Comparison of ENCODE assay signal across 10 mouse cellular contexts in the genomic region with DNA sequence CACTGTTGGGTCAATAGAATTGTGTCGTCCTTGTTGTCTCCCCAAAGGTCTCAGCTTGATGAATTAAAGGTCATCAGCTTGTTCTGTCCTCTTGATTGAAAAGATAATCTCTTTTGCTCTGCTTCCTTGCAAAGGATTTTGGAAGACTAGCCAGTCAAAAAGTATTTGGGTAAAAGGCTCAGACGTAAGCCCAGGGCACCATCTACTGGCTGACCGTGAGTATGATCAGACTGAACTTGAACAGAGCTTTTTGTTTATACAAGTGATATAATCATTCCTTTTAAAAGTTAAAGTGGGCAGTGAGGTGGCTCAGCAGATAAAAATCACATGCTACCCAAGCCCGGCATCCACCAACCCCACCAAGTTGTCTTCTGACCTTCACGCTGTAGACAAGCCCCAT. TPM values are rescaled to one million over a fixed set of nuclear protein-coding genes. Genes with fewer than 3 reads are reported as not detected.
DNase-seq lines count a peak whose midpoint lies in the region; ATAC-seq lines count a peak whose summit lies in the region.
"Had no signal": no experiment of that assay in that cellular context is flagged by ENCODE, and none has a peak within 500 bp of the region (broad histone marks: within the 10 kb centered on the region; RNA-seq: fewer than 3 reads in every experiment).

No protein-coding gene starts in this region.

- WGBS in forebrain, embryonic 14.5 days: 58% methylated on average over 5 of the region's 5 CpGs
- 60% methylated on average over 5 of the region's 5 CpGs for WGBS in forebrain, embryonic 10.5 days
- 43% methylated on average over 5 of the region's 5 CpGs for WGBS in liver, embryonic 11.5 days

- intact Hi-C loops in heart, postnatal 14 days (cut with DNase I): loop anchor here (1.0 to 10.0 kb wide), 2 partner anchors 31 to 87 kb away; no protein-coding TSS in a partner anchor

- no peak overlapping the region for H3K9ac ChIP-seq in forebrain, embryonic 14.5 days (ENCODE audit: low read length)
- H3K9ac ChIP-seq in liver, embryonic 11.5 days (ENCODE audit: low read depth, low read length): no peak overlapping the region
- H3K9ac ChIP-seq: stomach, embryonic 15.5 days had no signal

- no peaks in the 10 kb centered on the region for H3K36me3 ChIP-seq in forebrain, embryonic 14.5 days (ENCODE audit: control insufficient read depth, insufficient read depth, low read length)
- H3K36me3 ChIP-seq in forebrain, embryonic 10.5 days (replicated peaks): no peaks in the 10 kb centered on the region
- no peaks in the 10 kb centered on the region for H3K36me3 ChIP-seq in liver, embryonic 11.5 days (ENCODE audit: control insufficient read depth, insufficient read depth, low read length)
- H3K36me3 ChIP-seq: stomach, embryonic 15.5 days had no signal

- no peaks in the 10 kb centered on the region for H3K4me1 ChIP-seq in forebrain, embryonic 14.5 days (ENCODE audit: control insufficient read depth, insufficient read depth, low read length)
- no peaks in the 10 kb centered on the region for H3K4me1 ChIP-seq in forebrain, embryonic 10.5 days
- no peaks in the 10 kb centered on the region for H3K4me1 ChIP-seq in liver, embryonic 11.5 days (replicated peaks; ENCODE audit: control insufficient read depth, insufficient read depth, low read length)
- H3K4me1 ChIP-seq: stomach, embryonic 15.5 days had no signal

- H3K9me3 ChIP-seq in forebrain, embryonic 14.5 days (replicated peaks; ENCODE audit: control insufficient read depth, low read length): no peaks in the 10 kb centered on the region
- H3K9me3 ChIP-seq in forebrain, embryonic 10.5 days: no peaks in the 10 kb centered on the region
- no peaks in the 10 kb centered on the region for H3K9me3 ChIP-seq in liver, embryonic 11.5 days (ENCODE audit: control insufficient read depth, low read length)
- H3K9me3 ChIP-seq: stomach, embryonic 15.5 days had no signal

- no peak overlapping the region for H3K27ac ChIP-seq in forebrain, embryonic 14.5 days (ENCODE audit: low read depth, low read length)
- H3K27ac ChIP-seq in forebrain, embryonic 10.5 days: no peak overlapping the region
- no peak overlapping the region for H3K27ac ChIP-seq in liver, embryonic 11.5 days (ENCODE audit: low read depth, low read length)
- H3K27ac ChIP-seq: stomach, embryonic 15.5 days had no signal

- DNase-seq in forebrain, embryonic 14.5 days (ENCODE audit: low spot score): peak; percentile 49
- DNase-seq in forebrain, embryonic 10.5 days (ENCODE audit: extremely low spot score, low spot score): no peak
- no peak for DNase-seq in liver, embryonic 11.5 days (ENCODE audit: low spot score)
- no peak for DNase-seq in liver
- DNase-seq in adrenal gland, adult 2 months: peak; percentile 63
- peak; percentile 25 to 56 for DNase-seq in heart, postnatal 14 days
- peak; percentile 45 for DNase-seq in lung, postnatal 36 days

- H3K4me2 ChIP-seq in forebrain, embryonic 14.5 days (ENCODE audit: low read length): no peak overlapping the region
- no peak overlapping the region for H3K4me2 ChIP-seq in liver, embryonic 11.5 days
- H3K4me2 ChIP-seq: stomach, embryonic 15.5 days had no signal

- no peak overlapping the region for H3K4me3 ChIP-seq in forebrain, embryonic 14.5 days (ENCODE audit: low read depth, low read length)
- no peak overlapping the region for H3K4me3 ChIP-seq in forebrain, embryonic 10.5 days
- no peak overlapping the region for H3K4me3 ChIP-seq in liver, embryonic 11.5 days (ENCODE audit: low read depth, low read length)
- H3K4me3 ChIP-seq: stomach, embryonic 15.5 days had no signal

- ATAC-seq in forebrain, embryonic 14.5 days: no peak
- ATAC-seq in liver, embryonic 11.5 days (replicated peaks; ENCODE audit: low FRiP score): 0 out of 2 replicates have a peak, but pooled peaks have one; percentile 21
- no peak for ATAC-seq in erythroid progenitor cell, adult 5-6 weeks (replicated peaks; ENCODE audit: low FRiP score, poor library complexity, severe bottlenecking)

- no peaks in the 10 kb centered on the region for H3K27me3 ChIP-seq in forebrain, embryonic 14.5 days (replicated peaks; ENCODE audit: control insufficient read depth, insufficient read depth, low read length)
- no peaks in the 10 kb centered on the region for H3K27me3 ChIP-seq in forebrain, embryonic 10.5 days (ENCODE audit: poor library complexity, severe bottlenecking)
- H3K27me3 ChIP-seq in liver, embryonic 11.5 days (replicated peaks; ENCODE audit: control insufficient read depth, insufficient read depth, low read length): no peaks in the 10 kb centered on the region
- H3K27me3 ChIP-seq: stomach, embryonic 15.5 days had no signal

RNA-seq across cellular contexts. Expression of a gene that starts 31.1 kb away (rescaled TPM):
- polyA plus RNA-seq in forebrain, embryonic 14.5 days (2014; fragmentation: Nextera tagmentation; extraction: Ambion mirVana): 0.36 TPM in 1 of 2 replicates, not detected in the other
- 0.56 and 0.91 TPM in 2 replicates for polyA plus RNA-seq in forebrain, embryonic 10.5 days (2016; fragmentation: Nextera tagmentation; extraction: Ambion mirVana)
- polyA plus RNA-seq in liver, embryonic 11.5 days (2014; fragmentation: Nextera tagmentation; extraction: Ambion mirVana): not detected in 2 replicates
- 1 to 10 TPM; 1.4 to 2.5 TPM for total RNA-seq in adrenal gland, adult 2 months (2021)
- not detected in 2 replicates for polyA plus RNA-seq in adrenal gland, adult 2 months (2012; rRNA removed)
- total RNA-seq in heart, postnatal 14 days (2021): under 1 TPM in 1 of 2 experiments, not detected in 1; 0.46 TPM
- total RNA-seq in erythroid progenitor cell, adult 5-6 weeks (2015; ENCODE audit: low replicate concordance): 12.6 and 13.4 TPM in 2 replicates
- total RNA-seq in erythroid progenitor cell, adult 5-6 weeks (2017; ENCODE audit: low replicate concordance): 2.4 and 14.6 TPM in 2 replicates
- polyA plus RNA-seq: heart, embryonic 14.5 days had no signal

RNA-seq across cellular contexts. Expression of a gene that starts 34.6 kb away (rescaled TPM):
- polyA plus RNA-seq in forebrain, embryonic 14.5 days (2014; fragmentation: Nextera tagmentation; extraction: Ambion mirVana): 9.8 and 10.0 TPM in 2 replicates
- 3.9 and 4.1 TPM in 2 replicates for polyA plus RNA-seq in forebrain, embryonic 10.5 days (2016; fragmentation: Nextera tagmentation; extraction: Ambion mirVana)
- polyA plus RNA-seq in liver, embryonic 11.5 days (2014; fragmentation: Nextera tagmentation; extraction: Ambion mirVana): 3.3 and 3.7 TPM in 2 replicates
- total RNA-seq in adrenal gland, adult 2 months (2021): 10 to 100 TPM; 27.3 to 30.7 TPM
- 3.8 and 5.0 TPM in 2 replicates for polyA plus RNA-seq in adrenal gland, adult 2 months (2012; rRNA removed)
- total RNA-seq in heart, postnatal 14 days (2021): 10 to 100 TPM; 10.7 to 11.4 TPM
- 1.1 TPM in 1 of 2 replicates, not detected in the other for total RNA-seq in erythroid progenitor cell, adult 5-6 weeks (2015; ENCODE audit: low replicate concordance)
- total RNA-seq in erythroid progenitor cell, adult 5-6 weeks (2017; ENCODE audit: low replicate concordance): 0.90 and 1.5 TPM in 2 replicates

RNA-seq across cellular contexts. Expression of a gene that starts 56.8 kb away (rescaled TPM):
- polyA plus RNA-seq in forebrain, embryonic 14.5 days (2014; fragmentation: Nextera tagmentation; extraction: Ambion mirVana): 26.1 and 32.5 TPM in 2 replicates
- 17.7 and 19.0 TPM in 2 replicates for polyA plus RNA-seq in forebrain, embryonic 10.5 days (2016; fragmentation: Nextera tagmentation; extraction: Ambion mirVana)
- 24.5 and 25.5 TPM in 2 replicates for polyA plus RNA-seq in liver, embryonic 11.5 days (2014; fragmentation: Nextera tagmentation; extraction: Ambion mirVana)
- total RNA-seq in adrenal gland, adult 2 months (2021): 1 to 10 TPM; 4.4 to 6.6 TPM
- 2.3 and 3.3 TPM in 2 replicates for polyA plus RNA-seq in adrenal gland, adult 2 months (2012; rRNA removed)
- total RNA-seq in heart, postnatal 14 days (2021): 1 to 10 TPM; 5.3 to 6.3 TPM
- 30.6 and 32.3 TPM in 2 replicates for total RNA-seq in erythroid progenitor cell, adult 5-6 weeks (2015; ENCODE audit: low replicate concordance)
- total RNA-seq in erythroid progenitor cell, adult 5-6 weeks (2017; ENCODE audit: low replicate concordance): 19.6 and 21.6 TPM in 2 replicates

Comparison
In these comparisons a context has a peak if more than half of its experiments do, and no peak if none do; other contexts are left out.
1. DNase-seq: peak in forebrain, embryonic 14.5 days (single experiment), adrenal gland, adult 2 months (single experiment), heart, postnatal 14 days (2 of 2) and lung, postnatal 36 days (single experiment); none in forebrain, embryonic 10.5 days (single experiment), liver, embryonic 11.5 days (single experiment) and liver (single experiment).